Mouse (Mus musculus) kidney, adult 8-10 months (tissue): Measurements from ENCODE around the gene March9.

Experiments
- DNase-seq, 2 experiments: peaks; one replicate each; pipeline ENCODE4 v3.0.0; 2022

Gene March9

DNA sequence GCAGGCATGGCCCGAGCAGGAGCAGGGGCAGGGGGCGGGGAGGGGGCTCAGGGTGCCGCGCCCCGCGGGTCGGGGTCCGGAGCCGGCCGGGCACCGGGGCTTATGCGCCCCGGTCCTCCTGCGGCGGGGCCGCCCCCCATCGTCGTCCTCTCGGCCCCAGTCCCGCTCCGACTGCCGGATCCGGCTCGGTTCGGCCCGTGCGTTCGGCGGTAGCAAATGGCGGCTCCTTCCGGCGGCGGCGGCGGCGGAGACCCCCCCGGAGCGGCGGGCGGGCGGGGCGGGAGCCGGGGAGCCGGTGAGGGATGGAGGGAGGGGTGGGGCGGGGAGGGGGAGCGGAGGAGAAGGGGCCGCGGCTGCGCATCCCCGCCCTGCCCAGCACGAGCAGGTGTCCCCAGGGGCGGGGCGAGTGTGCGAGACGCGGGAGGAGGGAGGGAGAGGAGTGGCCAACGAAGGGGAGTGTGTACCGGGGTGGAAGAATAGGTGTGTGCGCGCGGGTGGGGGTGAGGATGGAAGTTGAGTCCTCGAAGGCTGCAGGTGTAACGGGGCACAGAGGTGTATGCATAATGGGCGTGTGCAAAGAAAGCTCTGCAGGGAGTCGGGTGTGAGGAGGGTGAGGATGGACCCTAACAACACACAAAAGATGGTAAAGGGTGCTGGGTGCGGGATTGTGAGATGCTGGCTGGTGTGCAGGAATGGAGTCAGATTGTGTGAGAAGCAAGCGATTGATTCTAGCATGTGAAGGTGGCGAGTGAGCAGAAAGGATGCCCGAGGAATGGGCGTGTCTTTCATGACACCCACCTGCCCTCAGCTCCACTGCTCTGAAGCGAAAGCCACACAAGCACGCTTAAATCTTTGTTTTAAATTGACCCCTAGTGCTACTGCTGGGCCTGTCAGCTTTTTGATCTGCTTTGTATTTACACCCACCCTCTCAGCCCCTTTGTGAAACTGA, at the start of gene March9:
March9 (minus strand) TSS at position 217 of the 949 bp plus-strand sequence.
- peak; percentile 82 to 86 for DNase-seq

- DNase-seq: no peak
These were observed 48.2 kb upstream of the March9 start for GRCm38 (mm10) chr10:127108262-127108583.

GRCm38 (mm10) chr10:127107563-127108261, 47.7 kb upstream of the March9 start:
- DNase-seq: no peak

DNA sequence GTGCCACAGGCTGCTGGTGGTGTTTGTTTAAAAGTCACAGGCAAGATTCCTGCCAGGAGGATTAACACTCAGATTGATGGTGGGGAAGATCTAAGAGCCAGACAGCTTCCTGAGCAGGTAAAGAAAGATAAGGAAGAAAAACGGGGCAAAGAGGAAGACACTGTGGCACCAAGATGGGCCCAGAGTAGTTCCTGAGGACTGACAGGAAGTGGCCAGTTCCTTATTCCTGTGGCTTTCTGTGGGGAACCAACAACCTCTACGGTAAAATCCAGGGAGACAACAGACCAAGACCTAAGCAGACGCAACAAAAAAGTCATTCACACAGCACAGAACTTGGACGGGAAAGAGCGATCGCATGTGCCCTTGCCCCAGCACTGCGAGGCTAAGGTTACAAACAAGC, 43.6 kb upstream of the March9 start:
- no peak for DNase-seq

DNA sequence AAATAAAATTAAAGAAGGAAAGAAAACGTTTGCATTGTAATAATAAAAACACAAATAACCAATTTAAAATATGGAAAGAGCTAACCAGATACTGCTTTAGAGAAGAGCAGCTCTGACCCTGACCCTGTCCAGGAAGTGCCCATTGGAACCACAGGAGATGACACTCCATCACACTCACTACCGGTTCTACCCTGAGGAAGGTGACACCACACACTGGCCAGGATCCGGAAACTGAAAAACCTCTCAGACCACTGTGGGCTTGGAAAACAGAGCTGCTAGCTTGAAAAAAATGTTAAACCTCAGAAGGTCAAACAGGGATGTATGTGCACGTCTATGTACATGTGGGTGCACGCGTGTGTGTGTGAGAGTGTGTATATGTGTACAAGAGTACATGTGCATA, 41.2 kb upstream of the March9 start:
- no peak for DNase-seq

- no peak for DNase-seq
These were observed 40.4 kb upstream of the March9 start for GRCm38 (mm10) chr10:127100414-127100813.

- DNase-seq: no peak
These were observed 39.9 kb upstream of the March9 start for GRCm38 (mm10) chr10:127099868-127100267.

GRCm38 (mm10) chr10:127099191-127099590, 39.2 kb upstream of the March9 start:
- no peak for DNase-seq

DNA sequence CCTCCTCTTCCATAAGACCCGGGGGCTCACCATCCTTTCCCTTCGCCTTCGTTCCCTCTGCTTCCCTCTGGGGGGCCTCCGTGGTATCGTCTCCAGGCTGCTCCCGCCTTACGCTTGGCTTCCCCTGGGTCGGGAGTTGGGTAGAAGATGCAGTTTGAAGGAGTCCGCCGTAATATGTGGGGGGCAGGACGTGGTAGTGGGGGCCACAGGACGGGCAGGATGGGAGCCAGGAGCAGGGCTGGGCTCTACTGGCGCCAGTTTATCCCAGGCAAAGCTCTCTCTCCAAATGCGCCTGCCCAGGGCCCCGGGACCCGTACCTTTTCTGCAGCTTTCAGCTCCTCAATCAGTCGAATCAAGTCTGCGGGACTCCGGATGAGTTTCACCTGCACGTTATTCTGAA, 38.5 kb upstream of the March9 start:
- DNase-seq: no peak

DNA sequence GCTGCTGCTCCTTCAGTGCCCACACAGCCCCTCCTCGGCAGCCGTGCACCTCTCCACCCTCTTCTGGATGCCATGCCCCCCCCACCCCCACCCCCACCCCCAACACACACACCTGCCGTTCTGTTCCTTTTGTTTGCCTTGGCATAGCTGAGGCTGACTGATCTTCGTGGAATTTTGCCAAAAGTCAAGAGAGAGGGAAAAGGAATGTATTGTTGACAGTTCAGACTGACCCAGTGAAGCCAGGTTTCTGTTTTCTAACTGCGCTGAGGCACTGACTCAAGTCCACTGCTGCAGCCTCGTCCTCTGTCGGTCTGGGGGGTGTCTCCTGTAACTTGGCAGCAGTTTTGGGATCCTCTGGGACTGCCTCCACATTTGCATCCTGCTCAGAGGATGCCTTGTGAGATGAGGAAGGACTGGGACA, 34.4 kb upstream of the March9 start:
- peak in 1 of 2 experiments; percentile 55 for DNase-seq

- DNase-seq: no peak
These were observed 32.8 kb upstream of the March9 start for GRCm38 (mm10) chr10:127092742-127093141.

- DNase-seq: peak in 1 of 2 experiments; percentile 33
These were observed 31.8 kb upstream of the March9 start for GRCm38 (mm10) chr10:127091507-127092396.

GRCm38 (mm10) chr10:127090560-127091411, 30.8 kb upstream of the March9 start:
- peak; percentile 58 to 80 for DNase-seq

GRCm38 (mm10) chr10:127085633-127086032, 25.6 kb upstream of the March9 start:
- DNase-seq: no peak

DNA sequence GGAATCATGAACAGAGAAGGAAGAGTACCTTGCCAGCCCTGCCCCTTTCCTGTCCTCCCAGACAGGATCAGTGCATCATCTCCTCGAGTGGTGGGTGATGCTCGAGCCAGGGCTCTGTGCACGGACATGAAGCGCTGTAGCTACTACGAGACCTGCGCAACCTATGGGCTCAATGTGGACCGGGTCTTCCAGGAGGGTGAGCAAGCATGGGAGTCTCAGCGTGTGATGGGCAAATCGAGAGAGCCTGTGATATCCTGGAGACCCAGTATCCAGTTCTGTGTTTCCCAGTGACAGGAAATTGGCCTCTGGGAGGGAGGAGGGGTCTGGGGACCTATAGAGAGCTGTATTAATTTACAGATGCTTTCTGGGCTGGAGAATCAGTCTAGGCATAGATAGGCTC, 25.1 kb upstream of the March9 start:
- DNase-seq: no peak

DNA sequence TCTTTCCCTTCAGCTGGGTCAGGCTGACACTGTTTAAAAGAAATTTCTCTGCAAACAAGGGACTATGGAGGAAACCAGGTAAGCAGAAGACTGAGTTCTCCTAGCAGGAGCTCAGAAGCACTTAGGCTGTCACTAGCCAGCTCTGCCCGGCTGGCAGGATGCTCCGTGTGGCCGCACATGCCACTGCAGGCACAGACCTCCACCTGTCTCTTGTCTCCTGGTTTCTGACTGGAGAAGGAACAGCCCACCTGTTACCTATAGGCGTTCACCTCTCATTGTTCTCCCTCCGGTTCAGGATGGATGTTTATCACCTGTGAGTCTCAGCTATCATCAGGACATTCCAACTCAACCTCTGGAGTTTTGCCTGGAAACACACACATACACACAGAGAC, 23.9 kb upstream of the March9 start:
- DNase-seq: no peak

- no peak for DNase-seq
These were observed 23.4 kb upstream of the March9 start for GRCm38 (mm10) chr10:127083292-127083914.

DNA sequence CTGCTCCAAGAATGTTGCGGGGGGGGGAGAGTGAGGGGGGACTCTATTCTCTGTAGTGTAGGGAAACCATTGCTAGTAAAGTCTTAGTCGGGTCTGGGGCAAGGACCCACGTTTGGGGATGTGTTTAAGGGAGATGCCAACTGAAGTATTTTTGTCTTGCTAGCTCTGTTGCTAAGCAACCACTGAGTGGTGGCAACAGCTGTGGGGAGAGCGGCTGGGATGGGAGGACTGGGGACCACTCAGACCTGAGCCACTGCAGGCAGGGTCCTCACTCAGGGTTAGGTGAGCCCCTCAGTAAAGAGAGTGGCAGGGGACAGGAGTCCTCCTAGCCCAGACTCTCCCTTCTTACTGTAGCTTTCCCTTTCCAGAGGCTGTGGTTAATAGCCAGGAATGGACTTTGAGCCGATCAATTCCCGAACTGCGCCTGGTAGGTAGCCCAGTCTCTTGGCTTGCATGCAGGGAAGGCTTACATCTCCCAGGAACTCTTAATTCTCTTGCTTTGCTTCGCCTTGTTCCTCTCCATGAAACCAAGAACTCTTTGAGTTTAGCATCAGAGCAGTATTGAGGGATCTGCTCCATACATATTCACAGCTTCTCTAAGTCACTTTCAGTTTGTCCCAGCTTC, 22.1 kb upstream of the March9 start:
- DNase-seq: no peak

DNA sequence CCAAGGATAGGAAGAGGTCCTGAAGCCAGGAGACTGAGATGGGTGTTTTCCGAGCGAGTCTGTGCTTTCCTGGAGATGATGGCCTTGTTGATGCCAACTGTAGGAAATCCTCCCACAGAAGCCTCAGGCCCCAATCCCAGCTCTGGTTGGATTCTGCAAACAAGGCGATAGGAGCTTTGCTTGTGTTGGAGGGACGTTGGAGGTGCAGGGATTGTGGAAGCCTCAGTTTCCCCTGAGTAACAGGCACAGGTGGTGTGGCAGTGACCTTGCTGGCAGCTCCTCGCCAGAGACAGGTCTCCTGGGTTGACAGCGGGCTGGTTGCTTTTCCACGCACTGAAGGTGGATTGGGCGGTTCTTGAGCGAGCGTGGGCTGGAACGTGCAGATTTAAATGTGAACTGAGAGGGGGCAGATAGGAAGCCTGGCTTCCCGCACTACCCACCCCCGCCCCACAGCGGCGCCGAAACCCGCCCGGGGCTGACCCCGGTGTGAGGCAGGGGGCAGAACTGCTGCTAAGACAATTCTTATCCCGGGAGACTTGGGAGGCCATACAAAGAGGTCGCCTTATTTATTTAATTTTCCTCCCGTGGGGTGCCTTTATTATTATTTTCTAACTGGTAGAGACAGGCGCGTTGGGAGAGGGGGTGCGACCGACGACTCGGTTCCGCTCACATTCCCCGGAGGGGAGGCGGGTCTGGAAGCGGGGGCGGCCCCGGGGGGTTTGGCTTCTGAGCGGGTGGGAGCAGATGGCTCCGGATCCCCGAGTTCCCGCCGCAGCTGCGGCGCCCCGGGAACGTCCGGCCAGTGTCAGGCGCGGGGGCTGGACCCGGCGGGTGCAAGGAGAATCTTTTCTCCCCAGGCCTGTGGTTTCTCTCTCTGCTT, 21.2 kb upstream of the March9 start:
- no peak for DNase-seq
